Mouse (Mus musculus) heart, embryonic 16.5 days (tissue): ENCODE measurements at regions not wholly inside any gene's neighbourhood (a gene's known extent, or its start where the extent isn't known, plus 50 kb on each side); places are given as distances from the start of the nearest gene placed in this dataset.

Source experiments
- ATAC-seq: fragments of 200-750 bp; cut with Nextera tagmentation; replicated peaks from 2 replicates; pipeline ENCODE4 v1.8.0; 2017; ENCODE audit warnings: moderate number of reproducible peaks; ENCODE audit not compliant: insufficient read depth, low FRiP score; ENCODE audit errors: extremely low read depth
- H3K27ac ChIP-seq: fragments of 300-500 bp; sonication (generic); 2 replicates; pipeline ENCODE4 v1.5.1; 2014; ENCODE audit warnings: mild to moderate bottlenecking, low read length, control low read depth, moderate library complexity
- H3K27me3 ChIP-seq: fragments of 300-500 bp; sonication (generic); 2 replicates; pipeline ENCODE4 v1.6.1; 2014; ENCODE audit warnings: low read length, mixed read lengths; ENCODE audit not compliant: control insufficient read depth, insufficient read depth
- H3K36me3 ChIP-seq: fragments of 300-500 bp; sonication (generic); 2 replicates; pipeline ENCODE4 v1.6.1; 2014; ENCODE audit not compliant: control insufficient read depth, insufficient read depth
- H3K4me1 ChIP-seq: fragments of 300-500 bp; sonication (generic); 2 replicates; pipeline ENCODE4 v1.6.1; 2014; ENCODE audit warnings: low read length, mixed read lengths; ENCODE audit not compliant: control insufficient read depth, insufficient read depth
- H3K4me2 ChIP-seq: fragments of 300-500 bp; sonication (generic); 2 replicates; pipeline ENCODE4 v1.6.1; 2014; ENCODE audit warnings: low read depth, mild to moderate bottlenecking, control low read depth, low read length
- H3K4me3 ChIP-seq: fragments of 300-500 bp; sonication (generic); 2 replicates; pipeline ENCODE4 v1.5.1; 2014; ENCODE audit warnings: mild to moderate bottlenecking, control low read depth, low read length
- H3K9ac ChIP-seq: fragments of 300-500 bp; sonication (generic); 2 replicates; pipeline ENCODE4 v1.6.1; 2014; ENCODE audit warnings: low read length, control low read depth
- H3K9me3 ChIP-seq: fragments of 300-500 bp; sonication (generic); replicated peaks from 2 replicates; pipeline ENCODE4 v1.6.1; 2016; ENCODE audit warnings: low read length; ENCODE audit not compliant: control insufficient read depth
- WGBS: fragments of 180-500 bp; shearing (Covaris S2); extraction: QIAGEN DNeasy Blood & Tissue Kit; methylation state at CpG from one replicate; pipeline ENCODE4 v1.1.7; 2014; 5-methylcytosine and 5-hydroxymethylcytosine counted together

- Histone ChIP-seq H3K4me3 (no peak overlapping the region), H3K27me3 (no peaks in the 10 kb centered on the region), H3K4me1 (no peaks in the 10 kb centered on the region), H3K9ac (no peak overlapping the region), H3K9me3 (no peaks in the 10 kb centered on the region), H3K27ac (no peak overlapping the region), H3K4me2 (no peak overlapping the region), H3K36me3 (no peaks in the 10 kb centered on the region)
- no peak for ATAC-seq
- WGBS: 77% methylated on average over 4 of the region's 4 CpGs
Observed at GRCm38 (mm10) chr5:44416844-44417589, 190.6 kb upstream of the Tapt1 start.

- 39% methylated on average over 7 of the region's 7 CpGs for WGBS
- peak; percentile 70; the same call in 1 of the 2 replicates for ATAC-seq
- H3K9ac ChIP-seq: no peak overlapping the region
- H3K9me3 ChIP-seq: no peaks in the 10 kb centered on the region
- no peaks in the 10 kb centered on the region for H3K27me3 ChIP-seq
- H3K4me2 ChIP-seq: no peak overlapping the region
- no peaks in the 10 kb centered on the region for H3K4me1 ChIP-seq
- H3K36me3 ChIP-seq: no peaks in the 10 kb centered on the region
- no peak overlapping the region for H3K4me3 ChIP-seq
- H3K27ac ChIP-seq: no peak overlapping the region
Observed at GRCm38 (mm10) chr5:44414441-44414840, 188.0 kb upstream of the Tapt1 start.

GRCm38 (mm10) chr5:44403300-44403699, 176.9 kb upstream of the Tapt1 start:
- no peak for ATAC-seq
- WGBS: 76% methylated on average over 6 of the region's 6 CpGs

GRCm38 (mm10) chr5:44400573-44401332, 174.3 kb upstream of the Tapt1 start:
- WGBS: 75% methylated on average over 8 of the region's 8 CpGs
- no peak for ATAC-seq
- H3K27ac ChIP-seq: no peak overlapping the region

More at GRCm38 (mm10) chr5:44403300-44403699, 176.9 kb upstream of the Tapt1 start:
- Histone ChIP-seq H3K4me3 (no peak overlapping the region), H3K27ac (no peak overlapping the region), H3K27me3 (no peaks in the 10 kb centered on the region), H3K4me2 (no peak overlapping the region), H3K9me3 (no peaks in the 10 kb centered on the region), H3K9ac (no peak overlapping the region), H3K4me1 (no peaks in the 10 kb centered on the region), H3K36me3 (no peaks in the 10 kb centered on the region)

GRCm38 (mm10) chr5:44387237-44387810, 160.9 kb upstream of the Tapt1 start:
- Histone ChIP-seq H3K9ac (no peak overlapping the region), H3K4me2 (no peak overlapping the region), H3K27ac (no peak overlapping the region), H3K27me3 (no peaks in the 10 kb centered on the region), H3K36me3 (no peaks in the 10 kb centered on the region), H3K4me3 (no peak overlapping the region), H3K9me3 (no peaks in the 10 kb centered on the region), H3K4me1 (no peaks in the 10 kb centered on the region)
- WGBS: 51% methylated on average over 6 of the region's 6 CpGs
- no peak for ATAC-seq

More at GRCm38 (mm10) chr5:44400573-44401332, 174.3 kb upstream of the Tapt1 start:
- H3K9me3 ChIP-seq: no peaks in the 10 kb centered on the region
- no peaks in the 10 kb centered on the region for H3K36me3 ChIP-seq
- no peak overlapping the region for H3K4me3 ChIP-seq
- no peak overlapping the region for H3K9ac ChIP-seq
- no peak overlapping the region for H3K4me2 ChIP-seq
- no peaks in the 10 kb centered on the region for H3K27me3 ChIP-seq
- no peaks in the 10 kb centered on the region for H3K4me1 ChIP-seq

- no peaks in the 10 kb centered on the region for H3K36me3 ChIP-seq
- 41% methylated on average over 6 of the region's 6 CpGs for WGBS
- H3K9me3 ChIP-seq: 0 out of 2 replicates have a peak, but pooled peaks cover 2% of the 10 kb centered on the region
- no peak overlapping the region for H3K27ac ChIP-seq
- ATAC-seq: no peak
- H3K9ac ChIP-seq: no peak overlapping the region
- H3K4me3 ChIP-seq: no peak overlapping the region
- no peak overlapping the region for H3K4me2 ChIP-seq
- no peaks in the 10 kb centered on the region for H3K4me1 ChIP-seq
- no peaks in the 10 kb centered on the region for H3K27me3 ChIP-seq
Observed at GRCm38 (mm10) chr5:44386176-44386575, 159.8 kb upstream of the Tapt1 start.

- ATAC-seq: no peak
- no peak overlapping the region for H3K4me3 ChIP-seq
Observed at GRCm38 (mm10) chr5:44383049-44383448, 156.6 kb upstream of the Tapt1 start.

GRCm38 (mm10) chr5:44370006-44370405, 143.6 kb upstream of the Tapt1 start:
- WGBS: 13% methylated on average over 4 of the region's 4 CpGs

More at GRCm38 (mm10) chr5:44383049-44383448, 156.6 kb upstream of the Tapt1 start:
- no peaks in the 10 kb centered on the region for H3K27me3 ChIP-seq
- H3K9me3 ChIP-seq: 0 out of 2 replicates have a peak, but pooled peaks cover 6% of the 10 kb centered on the region
- no peak overlapping the region for H3K9ac ChIP-seq
- no peaks in the 10 kb centered on the region for H3K4me1 ChIP-seq
- no peak overlapping the region for H3K27ac ChIP-seq
- H3K36me3 ChIP-seq: no peaks in the 10 kb centered on the region
- H3K4me2 ChIP-seq: no peak overlapping the region

GRCm38 (mm10) chr5:44352324-44352723, 125.9 kb upstream of the Tapt1 start:
- Histone ChIP-seq H3K9ac (no peak overlapping the region), H3K36me3 (no peaks in the 10 kb centered on the region), H3K27ac (no peak overlapping the region), H3K4me2 (no peak overlapping the region), H3K4me3 (no peak overlapping the region), H3K27me3 (no peaks in the 10 kb centered on the region), H3K9me3 (no peaks in the 10 kb centered on the region), H3K4me1 (no peaks in the 10 kb centered on the region)
- ATAC-seq: no peak
- WGBS: 89% methylated on average over 1 of the region's 1 CpGs

More at GRCm38 (mm10) chr5:44370006-44370405, 143.6 kb upstream of the Tapt1 start:
- Histone ChIP-seq H3K4me3 (no peak overlapping the region), H3K36me3 (no peaks in the 10 kb centered on the region), H3K9ac (no peak overlapping the region), H3K27me3 (no peaks in the 10 kb centered on the region), H3K27ac (no peak overlapping the region), H3K9me3 (no peaks in the 10 kb centered on the region), H3K4me2 (no peak overlapping the region), H3K4me1 (no peaks in the 10 kb centered on the region)
- ATAC-seq: no peak
